Mouse (Mus musculus): ENCODE measurements at regions not wholly inside any gene's neighbourhood (a gene's known extent, or its start where the extent isn't known, plus 50 kb on each side); places are given as distances from the start of the nearest gene placed in this dataset.

GRCm38 (mm10) chrX:139392777-139393176, 59.3 kb downstream of the Trap1a start:
- no peak for TF ChIP-seq CTCF (IDR thresholded peaks at IDR 0.05)
- DNase-seq = no peak
- Histone ChIP-seq H3K4me3 (no peak overlapping the region), H3K27ac (no peak overlapping the region)
- intact Hi-C loops (cut with DNase I) = no loop called here

- peak; percentile 54 for DNase-seq
- intact Hi-C loops (cut with DNase I) = loop anchor here (2.0 to 10.0 kb wide), 2 partner anchors 168 to 246 kb away; no protein-coding TSS in a partner anchor
- H3K27ac ChIP-seq = no peak overlapping the region
- TF ChIP-seq CTCF (IDR thresholded peaks at IDR 0.05) = peak; percentile 67
- H3K4me3 ChIP-seq = no peak overlapping the region
These were observed 63.5 kb upstream of the D330045A20Rik start for GRCm38 (mm10) chrX:139416701-139417100.

GRCm38 (mm10) chrX:139419867-139420266, 60.3 kb upstream of the D330045A20Rik start:
- DNase-seq = peak; percentile 18
- TF ChIP-seq CTCF (IDR thresholded peaks at IDR 0.05) = no peak
- intact Hi-C loops (cut with DNase I) = loop anchor here (10.0 kb wide), 1 partner anchor 165 kb away; no protein-coding TSS in a partner anchor
- H3K4me3 ChIP-seq = no peak overlapping the region
- peak overlapping the region; percentile 48; the same call in 1 of the 2 replicates for H3K27ac ChIP-seq

GRCm38 (mm10) chrX:139424307-139424706, 55.9 kb upstream of the D330045A20Rik start:
- intact Hi-C loops (cut with DNase I) = no loop called here
- H3K4me3 ChIP-seq = no peak overlapping the region
- peak; percentile 47 for TF ChIP-seq CTCF (IDR thresholded peaks at IDR 0.05)

More at GRCm38 (mm10) chrX:139424307-139424706, 55.9 kb upstream of the D330045A20Rik start:
- DNase-seq = no peak
- no peak overlapping the region for H3K27ac ChIP-seq

Measured in gastrocnemius, adult 2 months (tissue).